Mouse (Mus musculus): ENCODE measurements around the gene Tubgcp2.

Tubgcp2 gene

GRCm38 (mm10) chr7:139984505-139984904 lies 52.0 kb downstream of the Tubgcp2 start:
- no peak for DNase-seq (ENCODE audit: inconsistent age in 2 of 2, low spot score in 1 of 2)

- no peak for DNase-seq (ENCODE audit: inconsistent age in 2 of 2, low spot score in 1 of 2)
These were observed 54.4 kb downstream of the Tubgcp2 start for GRCm38 (mm10) chr7:139982058-139982457.

- DNase-seq (ENCODE audit: inconsistent age in 2 of 2, low spot score in 1 of 2): no peak
These were observed 55.7 kb downstream of the Tubgcp2 start for GRCm38 (mm10) chr7:139980778-139981177.

- peak in 1 of 2 experiments; percentile 67 for DNase-seq (ENCODE audit: inconsistent age in 2 of 2, low spot score in 1 of 2)
These were observed 57.3 kb downstream of the Tubgcp2 start for GRCm38 (mm10) chr7:139979011-139979719.

GRCm38 (mm10) chr7:139978278-139978892 lies 58.1 kb downstream of the Tubgcp2 start, which contains the start of gene 6430531B16Rik:
TSS of gene 6430531B16Rik (minus strand) at chr7:139978755.
- peak; percentile 87 to 93 for DNase-seq (ENCODE audit: inconsistent age in 2 of 2, low spot score in 1 of 2)

DNA sequence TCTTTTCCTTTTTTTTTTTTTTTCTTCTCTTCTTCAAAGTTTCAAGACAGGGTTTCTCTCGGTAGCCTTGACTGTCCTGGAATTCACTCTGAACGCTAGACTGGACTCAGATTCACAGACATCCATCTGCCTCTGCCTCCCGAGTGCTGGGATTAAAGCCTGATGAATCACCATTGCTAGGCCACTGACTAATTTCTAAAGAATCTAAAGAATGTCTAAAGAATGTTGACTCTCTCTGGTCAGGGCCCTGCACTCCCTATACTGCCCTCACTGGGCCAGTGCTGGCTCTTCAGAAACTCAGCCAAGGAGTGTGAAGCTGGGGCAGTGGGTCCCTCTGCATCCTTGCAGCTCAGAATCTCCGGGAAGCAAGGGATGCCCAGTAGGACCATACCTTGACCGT lies 61.0 kb downstream of the Tubgcp2 start:
- DNase-seq (ENCODE audit: inconsistent age in 2 of 2, low spot score in 1 of 2): no peak

- DNase-seq (ENCODE audit: inconsistent age in 2 of 2, low spot score in 1 of 2): no peak
These were observed 62.2 kb downstream of the Tubgcp2 start for GRCm38 (mm10) chr7:139974307-139974706.

DNA sequence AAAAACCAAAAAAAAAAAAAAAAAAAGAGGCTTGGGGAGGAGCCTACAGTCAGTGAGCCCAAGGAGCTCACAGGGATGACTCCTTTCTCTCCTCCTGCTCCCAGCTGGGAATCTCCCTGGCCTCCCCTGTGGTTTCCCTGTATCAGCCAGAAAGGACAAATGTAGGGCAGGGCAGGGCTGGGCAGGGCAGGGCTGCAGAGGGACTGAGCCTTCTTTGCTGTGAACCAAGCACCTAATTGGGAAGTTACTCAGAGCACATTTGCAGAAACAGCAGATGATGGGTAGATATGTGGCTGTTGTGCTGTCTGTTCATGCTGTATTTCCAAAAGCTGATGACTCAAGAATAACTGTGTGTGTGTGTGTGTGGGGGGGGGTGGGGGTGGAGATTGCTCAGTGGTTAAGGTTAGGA lies 63.5 kb downstream of the Tubgcp2 start:
- DNase-seq (ENCODE audit: inconsistent age in 2 of 2, low spot score in 1 of 2): no peak

GRCm38 (mm10) chr7:139971436-139971835 lies 65.0 kb downstream of the Tubgcp2 start:
- peak; percentile 74 to 77 for DNase-seq (ENCODE audit: inconsistent age in 2 of 2, low spot score in 1 of 2)

GRCm38 (mm10) chr7:139970979-139971378 lies 65.5 kb downstream of the Tubgcp2 start:
- DNase-seq (ENCODE audit: inconsistent age in 2 of 2, low spot score in 1 of 2): no peak

DNA sequence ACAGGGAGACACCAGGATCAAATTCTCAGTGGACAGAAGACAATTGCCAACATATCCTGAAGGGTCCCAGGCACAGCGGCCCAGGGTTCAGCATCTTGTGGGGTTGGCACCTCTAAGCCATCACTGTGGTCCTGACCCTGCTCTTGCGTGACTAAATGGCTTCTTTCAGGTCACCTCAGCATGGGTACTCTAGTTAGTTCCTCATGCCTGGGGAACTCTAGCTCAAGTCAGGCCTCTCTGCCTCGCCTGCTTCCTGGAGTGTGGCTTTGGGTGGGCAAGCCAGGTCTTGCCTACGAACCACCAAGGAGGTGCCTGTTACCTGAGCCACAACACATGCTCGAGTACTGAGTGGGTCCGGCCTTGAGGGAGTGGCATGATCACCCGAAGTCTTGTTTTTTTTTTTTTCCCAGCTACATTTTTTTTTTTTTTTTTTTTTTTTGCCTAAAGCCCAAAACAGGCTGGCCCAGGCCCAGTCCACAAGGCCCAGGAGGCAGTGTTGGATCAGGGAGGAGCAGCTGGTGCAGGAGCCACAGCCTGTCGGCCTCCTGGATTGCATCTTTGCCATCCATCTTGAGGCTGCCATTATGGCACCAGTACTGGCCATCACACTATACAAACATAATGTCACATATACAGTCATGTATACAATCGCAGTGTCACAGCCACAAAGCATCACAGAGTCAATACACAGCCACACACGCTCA lies 66.1 kb downstream of the Tubgcp2 start:
- no peak for DNase-seq (ENCODE audit: inconsistent age in 2 of 2, low spot score in 1 of 2)

DNA sequence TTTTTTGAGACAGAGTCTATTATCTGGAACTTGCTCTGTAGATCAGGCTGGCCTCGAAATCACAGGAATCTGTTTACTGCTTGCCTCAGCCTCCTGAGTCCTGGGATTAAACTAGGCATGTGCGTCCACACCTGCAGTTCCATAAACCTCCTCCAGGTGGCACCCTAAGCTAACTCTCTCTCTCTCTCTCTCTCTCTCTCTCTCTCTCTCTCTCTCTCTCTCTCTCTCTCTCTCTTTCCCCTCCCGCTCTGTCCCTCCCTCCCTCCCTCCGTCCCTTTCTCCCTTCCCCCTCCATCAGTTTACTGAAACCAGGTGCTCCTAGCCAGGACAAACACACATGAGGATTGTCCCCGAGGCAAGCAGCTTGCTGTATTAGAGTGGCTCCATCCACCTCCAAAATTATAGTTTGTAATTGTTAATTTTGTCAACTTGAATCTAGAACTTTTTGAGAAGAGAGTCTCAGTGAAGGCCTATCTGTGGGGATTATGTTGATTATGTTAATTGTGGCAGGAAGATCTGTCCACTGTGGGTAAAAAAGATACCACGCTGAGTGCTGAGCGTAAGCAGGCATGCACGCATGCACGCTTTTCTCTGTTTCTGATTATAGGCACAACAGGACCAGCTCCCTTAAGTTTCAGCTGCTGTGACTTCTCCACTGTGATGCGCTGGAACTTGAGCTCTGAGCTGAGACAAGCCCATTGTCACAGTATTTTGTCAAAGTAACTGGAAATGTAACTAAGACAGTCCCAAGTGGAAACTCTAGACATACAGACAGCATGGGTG lies 66.9 kb downstream of the Tubgcp2 start:
- peak; percentile 69 to 92 for DNase-seq (ENCODE audit: inconsistent age in 2 of 2, low spot score in 1 of 2)

GRCm38 (mm10) chr7:139968428-139968827 lies 68.0 kb downstream of the Tubgcp2 start:
- no peak for DNase-seq (ENCODE audit: inconsistent age in 2 of 2, low spot score in 1 of 2)

DNA sequence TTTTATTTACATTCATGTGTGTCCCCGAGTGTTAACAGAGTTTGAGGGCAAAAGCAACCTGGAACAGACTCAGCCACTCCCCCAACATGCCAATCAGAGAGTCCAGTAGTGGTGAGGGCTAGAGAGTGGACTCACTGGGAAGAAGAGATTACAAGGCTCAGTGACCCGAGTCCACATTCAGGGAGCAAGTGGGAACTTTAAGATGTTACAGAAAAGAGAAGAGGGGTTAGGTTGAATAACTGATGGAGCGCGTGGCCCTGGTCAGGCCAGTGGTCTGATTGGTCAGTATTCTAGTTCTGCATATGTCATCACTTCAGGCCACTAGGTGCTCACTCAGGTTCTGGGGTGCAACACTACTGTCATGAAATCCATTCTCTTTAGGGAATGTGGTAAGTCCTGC lies 69.3 kb downstream of the Tubgcp2 start:
- DNase-seq (ENCODE audit: inconsistent age in 2 of 2, low spot score in 1 of 2): no peak

DNA sequence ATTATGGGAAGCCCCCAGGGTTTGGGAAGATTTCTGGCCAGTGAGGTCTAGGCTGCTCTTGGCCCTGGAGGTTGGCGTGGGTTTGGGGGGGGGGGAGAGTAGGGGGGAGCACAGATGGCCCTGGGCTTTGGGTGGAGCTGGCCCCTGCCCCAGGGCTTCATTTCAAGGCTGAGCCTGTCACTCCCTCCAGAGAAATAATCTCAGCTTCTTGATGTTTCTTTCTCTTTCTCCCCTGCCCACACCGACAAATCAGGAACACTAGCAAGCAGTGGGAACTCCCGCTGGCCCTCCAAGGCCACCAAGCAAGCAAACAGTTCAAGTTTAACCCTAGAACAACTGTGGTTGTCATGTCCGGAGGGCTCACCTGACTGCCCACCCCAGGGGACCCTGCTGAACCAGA lies 72.7 kb downstream of the Tubgcp2 start:
- DNase-seq (ENCODE audit: inconsistent age in 2 of 2, low spot score in 1 of 2): peak in 1 of 2 experiments; percentile 58

DNA sequence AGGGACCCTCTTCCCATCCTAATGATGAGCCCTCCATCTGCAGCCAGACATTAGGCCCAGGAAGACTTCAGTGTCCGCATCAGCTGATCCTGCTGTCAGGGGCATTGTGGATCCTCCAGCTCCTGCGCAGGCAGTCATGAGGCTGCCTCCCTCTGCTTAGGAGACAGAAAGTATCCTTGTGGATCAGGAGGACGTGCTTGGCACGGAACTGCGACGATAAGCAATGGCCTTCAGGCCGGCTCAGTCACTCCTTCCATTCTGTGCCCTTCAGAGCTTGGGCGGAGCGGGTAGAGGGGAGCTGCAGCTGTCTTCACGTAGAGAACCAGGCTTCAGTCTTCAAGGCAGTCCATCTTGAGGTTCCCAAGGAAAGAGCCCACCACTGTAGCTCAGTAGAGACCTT lies 75.3 kb downstream of the Tubgcp2 start:
- DNase-seq (ENCODE audit: inconsistent age in 2 of 2, low spot score in 1 of 2): peak; percentile 87 to 93

DNA sequence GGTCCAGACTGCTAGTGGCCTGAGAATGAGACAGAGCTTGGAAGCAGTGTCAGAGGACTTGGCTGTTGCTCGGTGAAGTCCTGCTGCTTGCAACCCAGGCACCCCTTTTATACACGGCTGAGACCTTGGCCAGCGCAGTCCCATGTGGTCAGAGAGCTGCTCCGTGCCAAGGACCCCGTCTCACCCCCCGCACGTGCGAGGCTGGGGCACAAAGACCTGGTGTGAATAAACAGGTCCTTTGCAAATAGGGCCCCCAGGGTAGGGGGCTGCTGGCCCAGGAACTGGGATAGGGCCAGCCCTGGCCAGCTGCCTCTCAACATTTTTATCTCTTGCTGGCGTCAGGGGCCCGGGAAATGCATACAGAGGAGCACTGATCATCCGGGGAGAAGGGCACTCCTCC lies 78.5 kb downstream of the Tubgcp2 start:
- peak; percentile 54 to 83 for DNase-seq (ENCODE audit: inconsistent age in 2 of 2, low spot score in 1 of 2)

DNA sequence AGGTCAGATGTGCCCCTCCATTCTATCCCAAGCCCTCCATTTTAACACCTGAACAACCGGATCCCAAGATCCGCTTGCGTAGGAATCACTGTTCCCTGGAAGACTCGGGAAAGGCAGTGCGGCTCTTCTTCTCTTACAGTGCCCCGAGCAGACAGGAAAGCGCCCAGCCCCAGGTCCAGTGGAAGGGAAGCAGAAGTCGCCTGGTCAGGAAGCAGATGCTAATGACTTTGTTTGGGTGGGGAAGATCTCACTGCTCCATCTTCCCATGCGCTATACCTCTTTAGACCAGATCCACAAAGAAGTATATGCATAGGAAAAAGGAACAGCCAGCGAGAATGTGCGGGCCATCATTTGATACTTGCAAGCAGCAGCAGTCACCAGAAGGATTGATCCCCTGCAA lies 79.0 kb downstream of the Tubgcp2 start:
- DNase-seq (ENCODE audit: inconsistent age in 2 of 2, low spot score in 1 of 2): peak in 1 of 2 experiments; percentile 13

DNA sequence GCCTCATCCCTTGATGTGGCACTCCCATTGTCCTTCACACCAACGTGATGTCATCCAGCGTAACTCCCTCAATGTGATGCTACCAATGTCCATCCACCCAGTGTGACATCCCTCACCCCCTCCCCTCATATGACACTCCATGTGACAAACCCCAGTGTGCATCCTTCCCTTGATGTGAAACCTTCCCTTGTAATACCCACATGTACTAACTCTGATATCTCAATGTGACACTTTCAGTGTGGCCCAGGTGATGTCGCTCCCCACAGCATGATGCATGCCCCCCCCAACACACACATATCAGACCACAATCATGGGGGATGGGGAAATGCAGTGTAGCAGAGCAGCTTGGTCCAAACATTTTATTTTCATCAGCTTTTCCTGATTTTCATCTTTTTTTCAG lies 79.8 kb downstream of the Tubgcp2 start:
- peak in 1 of 2 experiments; percentile 28 for DNase-seq (ENCODE audit: inconsistent age in 2 of 2, low spot score in 1 of 2)

DNA sequence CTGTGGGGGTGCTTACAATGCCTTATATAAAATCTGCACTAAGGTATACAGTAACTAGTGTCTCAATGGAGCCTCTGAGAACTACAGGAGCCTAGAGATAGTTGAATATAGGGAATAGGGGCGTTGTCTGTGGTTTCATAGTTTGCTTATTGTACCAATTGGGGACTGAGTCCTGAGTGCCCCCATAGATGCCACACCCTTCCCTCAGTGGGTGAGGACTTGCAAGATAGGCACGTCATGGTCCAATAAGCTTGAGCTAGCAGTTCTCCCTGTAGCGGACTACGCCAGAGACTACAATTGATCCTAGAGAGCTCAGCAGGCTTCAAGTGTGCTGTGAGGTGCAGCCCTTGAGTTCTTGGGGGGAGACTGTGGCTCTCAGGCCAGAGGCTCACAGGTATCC lies 81.0 kb downstream of the Tubgcp2 start:
- DNase-seq (ENCODE audit: inconsistent age in 2 of 2, low spot score in 1 of 2): no peak

- peak in 1 of 2 experiments; percentile 55 for DNase-seq (ENCODE audit: inconsistent age in 2 of 2, low spot score in 1 of 2)
These were observed 84.4 kb downstream of the Tubgcp2 start for GRCm38 (mm10) chr7:139951991-139952633.

All from adrenal gland, adult (tissue).